Mouse (Mus musculus) liver, adult (tissue): ENCODE data around the gene Stx2.

ENCODE experiments used
- GATA4 ChIP-seq: IDR thresholded peaks from 2 replicates; pipeline ENCODE4 v1.6.1; 2014; ENCODE audit warnings: mild to moderate bottlenecking, low read length; ENCODE audit not compliant: insufficient replicate concordance

Gene Stx2

GRCm38 (mm10) chr5:128987141-128987954, 21.0 kb downstream of the Stx2 start:
- TF ChIP-seq GATA4 = no peak

GRCm38 (mm10) chr5:128985946-128986345, 22.4 kb downstream of the Stx2 start:
- no peak for TF ChIP-seq GATA4

- TF ChIP-seq GATA4 = no peak
Observed at GRCm38 (mm10) chr5:128984536-128984935, 23.8 kb downstream of the Stx2 start.

GRCm38 (mm10) chr5:128981607-128982006, 26.8 kb downstream of the Stx2 start:
- no peak for TF ChIP-seq GATA4

- no peak for TF ChIP-seq GATA4
Observed at GRCm38 (mm10) chr5:128980857-128981256, 27.5 kb downstream of the Stx2 start.

GRCm38 (mm10) chr5:128978957-128979356, 29.4 kb downstream of the Stx2 start:
- TF ChIP-seq GATA4 = no peak

GRCm38 (mm10) chr5:128976266-128976665, 32.1 kb downstream of the Stx2 start:
- TF ChIP-seq GATA4 = no peak

- TF ChIP-seq GATA4 = no peak
Observed at GRCm38 (mm10) chr5:128971298-128971697, 37.1 kb downstream of the Stx2 start.

GRCm38 (mm10) chr5:128970878-128971277, 37.5 kb downstream of the Stx2 start:
- no peak for TF ChIP-seq GATA4

GRCm38 (mm10) chr5:128964353-128964752, 44.0 kb downstream of the Stx2 start:
- TF ChIP-seq GATA4 = no peak

- TF ChIP-seq GATA4 = no peak
Observed at GRCm38 (mm10) chr5:128958916-128959315, 49.5 kb downstream of the Stx2 start.

GRCm38 (mm10) chr5:128953278-128954070, 54.9 kb downstream of the Stx2 start, which contains the start of gene Rimbp2:
TSS of gene Rimbp2 (minus strand) at chr5:128953486.
- no peak for TF ChIP-seq GATA4

- TF ChIP-seq GATA4 = no peak
Observed at GRCm38 (mm10) chr5:128952291-128953195, 55.8 kb downstream of the Stx2 start.

GRCm38 (mm10) chr5:128951472-128951871, 56.9 kb downstream of the Stx2 start:
- TF ChIP-seq GATA4 = no peak

- no peak for TF ChIP-seq GATA4
Observed at GRCm38 (mm10) chr5:128947093-128947492, 61.3 kb downstream of the Stx2 start.
